21 mouse cellular contexts compared by ENCODE assay signal in the genomic region with DNA sequence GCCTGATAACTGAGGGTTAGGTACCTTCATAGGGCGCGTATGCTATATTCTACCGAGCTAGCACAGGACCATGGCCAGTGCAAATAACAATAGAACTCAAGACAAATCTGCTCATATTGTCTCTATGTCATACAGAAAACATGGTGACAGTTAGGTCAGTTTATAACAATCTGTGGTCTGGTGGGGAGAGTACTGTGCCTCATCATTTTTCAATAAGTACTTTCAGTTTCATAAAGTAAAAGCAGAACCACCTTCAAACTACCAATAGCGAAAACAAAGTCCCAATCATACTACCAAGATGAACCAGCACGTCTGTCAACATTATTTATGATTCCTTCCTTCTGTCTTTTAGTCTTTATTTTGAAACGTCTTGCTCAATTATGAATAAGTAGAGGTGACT.
"Had no signal": no experiment of that assay in that cellular context is flagged by ENCODE, and none has a peak within 500 bp of the region (broad histone marks: within the 10 kb centered on the region; RNA-seq: fewer than 3 reads in every experiment).

No protein-coding gene starts in this region.

- H3K4me3 ChIP-seq: liver, embryonic 13.5 days; liver, embryonic 15.5 days; lung, embryonic 15.5 days; midbrain, embryonic 10.5 days; midbrain, embryonic 13.5 days; midbrain, embryonic 15.5 days; myocyte had no signal

- H3K36me3 ChIP-seq: liver, embryonic 13.5 days; liver, embryonic 15.5 days; lung, embryonic 15.5 days; midbrain, embryonic 10.5 days; midbrain, embryonic 13.5 days; midbrain, embryonic 15.5 days had no signal

- DNase-seq: liver, embryonic 13.5 days; liver, postnatal 0 days; lung, adult 2 months; lung, postnatal 14 days; lung, postnatal 36 days; retina, postnatal 1 day; right cerebral cortex, adult 18-20 months; right cerebral cortex, postnatal 25 days; right cerebral cortex, postnatal 4 days; spleen, adult 18-20 months; thymus, adult 18-20 months; thymus, postnatal 14 days; thymus, postnatal 36 days had no signal

- ATAC-seq: liver, postnatal 0 days; lung, postnatal 0 days; midbrain, embryonic 13.5 days; midbrain, embryonic 15.5 days had no signal

- H3K27ac ChIP-seq: liver, embryonic 13.5 days; liver, embryonic 15.5 days; lung, embryonic 15.5 days; macrophage; midbrain, embryonic 10.5 days; midbrain, embryonic 13.5 days; midbrain, embryonic 15.5 days had no signal

- H3K4me2 ChIP-seq: liver, embryonic 13.5 days; liver, embryonic 15.5 days; lung, embryonic 15.5 days; midbrain, embryonic 13.5 days; midbrain, embryonic 15.5 days had no signal

- H3K4me1 ChIP-seq: liver, embryonic 13.5 days; liver, embryonic 15.5 days; lung, embryonic 15.5 days; midbrain, embryonic 10.5 days; midbrain, embryonic 13.5 days; midbrain, embryonic 15.5 days had no signal

- H3K27me3 ChIP-seq: liver, embryonic 13.5 days; liver, embryonic 15.5 days; lung, embryonic 15.5 days; midbrain, embryonic 13.5 days; midbrain, embryonic 15.5 days had no signal

- H3K9ac ChIP-seq: liver, embryonic 13.5 days; liver, embryonic 15.5 days; liver, postnatal 0 days; lung, embryonic 15.5 days; midbrain, embryonic 13.5 days; midbrain, embryonic 15.5 days had no signal

- H3K9me3 ChIP-seq: liver, embryonic 13.5 days; liver, embryonic 15.5 days; lung, embryonic 15.5 days; midbrain, embryonic 10.5 days; midbrain, embryonic 13.5 days; midbrain, embryonic 15.5 days had no signal
